Mouse (Mus musculus): ENCODE results near the gene Copz1. TPM values are rescaled to one million over a fixed set of nuclear protein-coding genes. Genes with fewer than 3 reads are reported as not detected.
"Not testable (repeated sequence)": the region's sequence is repeated elsewhere in the genome, so short reads cannot be mapped to it uniquely, and the experiment has no call there.

Copz1 gene
- polyA plus RNA-seq, 1 experiment from 2014 or later = 231 TPM

DNA sequence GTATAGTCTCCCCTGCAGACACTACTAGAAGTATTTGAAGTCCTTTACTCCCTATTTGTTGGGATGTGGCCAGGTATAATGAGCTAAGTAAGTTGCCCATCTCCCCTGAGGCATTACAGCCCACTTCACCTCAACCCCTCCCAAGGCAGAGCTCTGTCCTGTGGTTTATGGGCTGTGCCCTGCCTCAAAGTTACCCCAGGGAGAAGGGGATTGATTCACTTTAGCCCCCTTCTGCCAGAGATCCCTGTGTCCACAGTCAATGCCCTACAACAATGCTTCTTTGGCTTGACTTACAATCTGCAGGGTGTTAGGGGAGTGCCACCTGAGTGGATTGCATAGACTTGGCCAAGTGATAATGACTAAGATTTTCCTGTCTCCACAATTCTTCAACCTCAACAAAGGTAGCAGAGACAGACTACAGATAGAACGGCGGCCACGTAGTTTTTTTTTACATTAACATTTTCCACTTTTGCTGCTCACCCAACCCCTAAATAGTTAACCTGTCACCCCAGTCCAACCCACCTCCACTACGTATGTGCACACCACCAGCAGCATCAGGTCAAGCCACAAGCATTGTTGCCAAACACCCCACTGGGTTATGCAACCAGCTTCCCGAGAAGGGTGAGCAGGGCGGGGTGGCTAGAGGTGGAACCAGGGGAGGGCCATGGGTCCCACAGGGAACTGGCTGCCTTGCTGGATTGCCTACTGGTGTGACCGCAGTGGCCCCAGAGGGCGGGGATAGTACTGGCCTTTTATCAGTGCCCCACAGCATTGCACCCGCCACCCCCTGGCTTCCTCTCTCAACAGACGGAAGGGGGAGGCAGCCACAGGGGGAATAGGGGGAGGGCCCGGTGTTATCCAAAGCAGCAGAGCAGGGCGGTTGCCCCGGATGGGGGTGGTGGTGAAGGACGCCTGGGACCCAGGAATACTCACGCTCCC lies 14.5 kb upstream of the Copz1 start, which contains the start of gene Nfe2:
Gene Nfe2 (minus strand): TSS at position 614 of the 939 bp plus-strand sequence.
- ATAC-seq (ENCODE audit: low FRiP score, low TSS enrichment) = no peak

DNA sequence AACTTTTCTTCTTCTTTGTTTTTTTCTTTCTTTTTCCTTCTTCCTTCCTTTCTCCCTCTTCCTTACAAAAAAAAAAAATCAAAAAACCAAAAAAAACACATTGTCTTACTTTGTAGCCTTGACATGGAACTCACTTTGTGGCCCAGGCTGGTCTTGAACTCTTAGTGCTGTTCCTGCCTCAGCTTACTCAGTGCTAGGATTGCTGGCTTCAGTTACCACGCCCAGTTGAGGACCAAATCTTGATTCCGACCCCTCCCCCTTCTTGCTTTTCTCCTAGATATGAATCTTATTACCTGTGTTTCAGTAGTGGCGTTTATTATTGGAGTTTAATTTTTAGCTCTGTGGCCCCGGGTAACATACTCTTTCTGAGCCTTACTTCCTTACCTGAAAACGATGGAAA lies 13.4 kb upstream of the Copz1 start:
- no peak for DNase-seq
- H3K9ac ChIP-seq (replicated peaks; ENCODE audit: low read length) = no peak overlapping the region
- H3K4me1 ChIP-seq (ENCODE audit: control insufficient read depth, insufficient read depth, low read length) = peaks cover 6% of the 10 kb centered on the region; the same call in 1 of the 2 replicates
- H3K27me3 ChIP-seq (ENCODE audit: control insufficient read depth, insufficient read depth, low read length) = 0 out of 2 replicates have a peak, but pooled peaks cover 4% of the 10 kb centered on the region
- no peak overlapping the region for H3K4me2 ChIP-seq (ENCODE audit: low read length)
- H3K9me3 ChIP-seq (ENCODE audit: control insufficient read depth, low read length) = no peaks in the 10 kb centered on the region
- H3K36me3 ChIP-seq (ENCODE audit: control insufficient read depth, insufficient read depth, low read length) = no peaks in the 10 kb centered on the region
- 87% methylated on average over 5 of the region's 5 CpGs for WGBS
- no peak overlapping the region for H3K27ac ChIP-seq (replicated peaks; ENCODE audit: low read depth, low read length)
- ATAC-seq (ENCODE audit: low FRiP score, low TSS enrichment) = no peak
- H3K4me3 ChIP-seq (replicated peaks; ENCODE audit: low read depth, low read length) = no peak overlapping the region

More for the DNA sequence above, 14.5 kb upstream of the Copz1 start, which contains the start of gene Nfe2:
- WGBS = 17% methylated on average over 15 of the region's 15 CpGs
- Histone ChIP-seq H3K4me2 (ENCODE audit: low read length) (no peak within 1 kb of the TSS), H3K4me3 (replicated peaks; ENCODE audit: low read depth, low read length) (no peak within 1 kb of the TSS), H3K9me3 (ENCODE audit: control insufficient read depth, low read length) (no peaks in the 10 kb centered on the region), H3K27ac (replicated peaks; ENCODE audit: low read depth, low read length) (no peak within 1 kb of the TSS), H3K27me3 (ENCODE audit: control insufficient read depth, insufficient read depth, low read length) (0 out of 2 replicates have a peak, but pooled peaks cover 4% of the 10 kb centered on the region), H3K36me3 (ENCODE audit: control insufficient read depth, insufficient read depth, low read length) (no peaks in the 10 kb centered on the region), H3K9ac (replicated peaks; ENCODE audit: low read length) (no peak within 1 kb of the TSS), H3K4me1 (ENCODE audit: control insufficient read depth, insufficient read depth, low read length) (peaks cover 6% of the 10 kb centered on the region; the same call in 1 of the 2 replicates)
- DNase-seq = no peak

DNA sequence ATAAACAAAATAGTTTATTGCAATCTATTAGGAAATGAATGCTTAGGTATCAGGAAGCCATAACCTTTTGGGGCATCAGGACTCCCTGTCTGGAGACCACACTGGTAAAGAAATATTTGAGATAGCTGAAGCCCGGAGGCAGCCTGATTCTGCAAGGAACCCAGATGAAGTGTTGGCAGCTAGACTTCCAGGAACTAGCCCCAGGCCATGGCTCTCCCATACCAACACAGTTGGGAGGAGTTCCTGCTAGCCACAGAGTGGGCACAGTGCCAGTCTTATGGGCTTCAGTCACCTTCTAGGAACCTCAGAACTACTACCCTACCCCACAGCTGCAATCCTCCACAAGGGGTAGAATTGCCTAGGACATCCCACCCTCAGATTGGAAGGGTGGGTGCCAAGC lies 12.5 kb upstream of the Copz1 start:
- no peak for DNase-seq
- no peak overlapping the region for H3K27ac ChIP-seq (replicated peaks; ENCODE audit: low read depth, low read length)
- H3K4me3 ChIP-seq (replicated peaks; ENCODE audit: low read depth, low read length) = no peak overlapping the region
- H3K36me3 ChIP-seq (ENCODE audit: control insufficient read depth, insufficient read depth, low read length) = no peaks in the 10 kb centered on the region
- H3K4me1 ChIP-seq (ENCODE audit: control insufficient read depth, insufficient read depth, low read length) = peaks cover 3% of the 10 kb centered on the region; the same call in 1 of the 2 replicates
- no peaks in the 10 kb centered on the region for H3K9me3 ChIP-seq (ENCODE audit: control insufficient read depth, low read length)
- H3K9ac ChIP-seq (replicated peaks; ENCODE audit: low read length) = no peak overlapping the region
- H3K4me2 ChIP-seq (ENCODE audit: low read length) = no peak overlapping the region
- no peak for ATAC-seq (ENCODE audit: low FRiP score, low TSS enrichment)
- WGBS = 84% methylated on average over 1 of the region's 1 CpGs
- H3K27me3 ChIP-seq (ENCODE audit: control insufficient read depth, insufficient read depth, low read length) = no peaks in the 10 kb centered on the region

DNA sequence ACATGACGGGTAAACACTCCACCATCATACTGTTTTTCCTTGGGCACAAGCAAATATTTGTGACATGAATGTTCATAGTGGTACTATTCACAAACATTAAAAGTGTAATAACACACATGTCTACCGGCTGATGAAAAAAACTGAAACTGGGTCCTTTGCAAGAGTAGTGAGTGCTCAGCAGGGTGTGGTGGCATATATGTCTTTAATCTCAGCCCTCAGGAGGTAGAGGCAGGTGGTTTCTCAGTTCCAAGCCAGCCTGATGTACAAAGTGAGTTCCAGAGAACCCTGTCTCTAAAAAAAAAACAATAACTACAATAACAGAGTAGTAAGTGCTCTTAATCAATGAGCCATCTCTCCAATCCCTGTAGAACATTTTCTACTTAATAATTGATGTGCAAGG lies 7.7 kb upstream of the Copz1 start:
- Histone ChIP-seq H3K27ac (replicated peaks; ENCODE audit: low read depth, low read length) (no peak overlapping the region), H3K9me3 (ENCODE audit: control insufficient read depth, low read length) (no peaks in the 10 kb centered on the region), H3K9ac (replicated peaks; ENCODE audit: low read length) (no peak overlapping the region), H3K4me1 (ENCODE audit: control insufficient read depth, insufficient read depth, low read length) (no peaks in the 10 kb centered on the region), H3K4me2 (ENCODE audit: low read length) (no peak overlapping the region), H3K4me3 (replicated peaks; ENCODE audit: low read depth, low read length) (no peak overlapping the region), H3K27me3 (ENCODE audit: control insufficient read depth, insufficient read depth, low read length) (no peaks in the 10 kb centered on the region), H3K36me3 (ENCODE audit: control insufficient read depth, insufficient read depth, low read length) (no peaks in the 10 kb centered on the region)
- WGBS = 90% methylated on average over 2 of the region's 2 CpGs
- no peak for DNase-seq
- ATAC-seq (ENCODE audit: low FRiP score, low TSS enrichment) = no peak

DNA sequence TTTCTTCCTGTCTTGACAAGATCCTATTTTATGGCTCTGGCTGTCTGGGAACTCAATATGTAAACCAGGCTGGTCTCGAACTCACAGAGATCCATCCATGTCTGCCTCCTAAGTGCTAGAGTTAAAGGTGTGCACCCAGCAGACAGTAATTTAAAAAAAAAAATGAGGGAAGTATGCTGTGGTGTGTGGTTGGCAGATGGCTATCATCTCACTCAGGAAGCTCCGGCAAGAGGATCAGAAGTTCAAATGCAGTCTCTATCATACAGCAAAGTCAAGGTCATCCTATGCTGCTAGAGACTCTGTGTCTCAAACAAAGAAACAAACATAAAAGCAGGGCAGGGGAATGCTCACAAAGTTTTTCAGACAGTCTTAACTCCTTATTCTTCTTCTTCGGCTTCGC lies 3.6 kb upstream of the Copz1 start:
- H3K4me2 ChIP-seq (ENCODE audit: low read length) = no peak overlapping the region
- DNase-seq (no peak), ATAC-seq (ENCODE audit: low FRiP score, low TSS enrichment) (no peak)
- no peaks in the 10 kb centered on the region for H3K27me3 ChIP-seq (ENCODE audit: control insufficient read depth, insufficient read depth, low read length)
- no peaks in the 10 kb centered on the region for H3K36me3 ChIP-seq (ENCODE audit: control insufficient read depth, insufficient read depth, low read length)
- no peak overlapping the region for H3K9ac ChIP-seq (replicated peaks; ENCODE audit: low read length)
- H3K27ac ChIP-seq (replicated peaks; ENCODE audit: low read depth, low read length) = no peak overlapping the region
- no peak overlapping the region for H3K4me3 ChIP-seq (replicated peaks; ENCODE audit: low read depth, low read length)
- WGBS = 76% methylated on average over 4 of the region's 4 CpGs
- peaks cover 6% of the 10 kb centered on the region for H3K4me1 ChIP-seq (ENCODE audit: control insufficient read depth, insufficient read depth, low read length)
- no peaks in the 10 kb centered on the region for H3K9me3 ChIP-seq (ENCODE audit: control insufficient read depth, low read length)

DNA sequence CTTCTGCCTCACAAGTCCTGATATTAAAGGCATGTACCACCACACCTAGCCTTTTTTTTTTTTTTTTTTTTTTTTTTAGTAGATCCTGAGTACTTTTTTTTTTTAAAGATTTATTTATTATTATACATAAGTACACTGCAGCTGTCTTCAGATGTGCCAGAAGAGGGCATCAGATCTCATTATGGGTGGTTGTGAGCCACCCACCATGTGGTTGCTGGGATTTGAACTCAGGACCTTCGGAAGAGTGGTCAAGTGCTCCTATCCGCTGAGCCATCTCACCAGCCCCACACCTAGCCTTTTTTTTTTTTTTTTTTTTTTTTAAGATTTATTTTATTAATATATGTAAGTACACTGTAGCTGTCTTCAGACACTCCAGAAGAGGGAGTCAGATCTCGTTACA lies 3.4 kb downstream of the Copz1 start:
- 93% methylated on average over 3 of the region's 3 CpGs for WGBS
- not testable (repeated sequence) for DNase-seq; ATAC-seq (ENCODE audit: low FRiP score, low TSS enrichment); H3K36me3 ChIP-seq (ENCODE audit: control insufficient read depth, insufficient read depth, low read length); H3K4me2 ChIP-seq (ENCODE audit: low read length); H3K27me3 ChIP-seq (ENCODE audit: control insufficient read depth, insufficient read depth, low read length); H3K4me3 ChIP-seq (replicated peaks; ENCODE audit: low read depth, low read length); H3K9ac ChIP-seq (replicated peaks; ENCODE audit: low read length); H3K27ac ChIP-seq (replicated peaks; ENCODE audit: low read depth, low read length); H3K9me3 ChIP-seq (ENCODE audit: control insufficient read depth, low read length)
- peaks cover 11% of the 10 kb centered on the region for H3K4me1 ChIP-seq (ENCODE audit: control insufficient read depth, insufficient read depth, low read length)

DNA sequence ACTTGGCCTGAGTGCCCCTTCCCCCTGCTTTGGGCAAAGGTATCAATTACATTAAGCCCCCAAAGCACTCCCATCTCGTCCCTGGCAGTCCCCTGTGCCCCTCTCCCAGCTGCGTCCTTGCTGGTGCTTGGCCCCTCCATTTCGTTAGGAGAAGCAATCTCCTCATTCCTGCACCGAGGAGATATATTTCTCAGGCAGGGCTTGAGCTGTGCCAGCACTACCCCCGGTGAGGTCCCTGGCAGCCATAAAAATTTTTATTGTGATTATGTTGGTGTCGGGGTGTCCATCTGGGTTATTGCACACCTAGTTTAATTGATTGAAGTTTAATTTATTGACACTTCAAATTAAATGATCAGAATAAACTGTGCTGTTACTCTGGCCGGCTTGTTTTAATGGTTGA lies 5.4 kb downstream of the Copz1 start:
- Histone ChIP-seq H3K27ac (replicated peaks; ENCODE audit: low read depth, low read length) (no peak overlapping the region), H3K4me1 (ENCODE audit: control insufficient read depth, insufficient read depth, low read length) (peaks cover 11% of the 10 kb centered on the region), H3K9ac (replicated peaks; ENCODE audit: low read length) (no peak overlapping the region; the same call in 1 of the 2 replicates), H3K9me3 (ENCODE audit: control insufficient read depth, low read length) (no peaks in the 10 kb centered on the region), H3K4me2 (ENCODE audit: low read length) (no peak overlapping the region), H3K27me3 (ENCODE audit: control insufficient read depth, insufficient read depth, low read length) (no peaks in the 10 kb centered on the region), H3K4me3 (replicated peaks; ENCODE audit: low read depth, low read length) (no peak overlapping the region), H3K36me3 (ENCODE audit: control insufficient read depth, insufficient read depth, low read length) (no peaks in the 10 kb centered on the region)
- DNase-seq (no peak), ATAC-seq (ENCODE audit: low FRiP score, low TSS enrichment) (no peak)
- 78% methylated on average over 7 of the region's 7 CpGs for WGBS

DNA sequence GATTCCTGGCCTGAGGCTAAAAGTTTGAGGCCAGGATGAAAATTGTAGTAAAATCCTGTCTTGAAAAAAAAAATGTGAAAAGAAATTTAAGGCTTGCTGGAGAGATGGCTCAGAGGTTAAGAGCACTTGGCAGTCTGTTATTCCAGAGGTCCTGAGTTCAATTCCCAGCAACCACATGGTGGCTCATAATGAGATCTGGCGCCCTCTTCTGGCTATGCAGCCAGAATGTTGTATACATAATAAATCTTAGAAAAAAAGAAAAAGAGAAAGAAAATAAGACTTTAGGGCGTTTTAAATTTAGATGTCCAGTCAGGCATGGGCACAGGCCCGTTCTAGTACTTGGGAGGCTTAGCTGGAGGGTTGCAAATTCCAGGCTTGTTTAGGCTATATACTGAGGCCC lies 7.2 kb downstream of the Copz1 start:
- no peak overlapping the region for H3K27ac ChIP-seq (replicated peaks; ENCODE audit: low read depth, low read length)
- H3K9me3 ChIP-seq (ENCODE audit: control insufficient read depth, low read length) = no peaks in the 10 kb centered on the region
- no peaks in the 10 kb centered on the region for H3K36me3 ChIP-seq (ENCODE audit: control insufficient read depth, insufficient read depth, low read length)
- H3K4me3 ChIP-seq (replicated peaks; ENCODE audit: low read depth, low read length) = no peak overlapping the region
- H3K9ac ChIP-seq (replicated peaks; ENCODE audit: low read length) = no peak overlapping the region
- DNase-seq (peak; percentile 52), ATAC-seq (ENCODE audit: low FRiP score, low TSS enrichment) (no peak)
- no peaks in the 10 kb centered on the region for H3K4me1 ChIP-seq (ENCODE audit: control insufficient read depth, insufficient read depth, low read length)
- no peaks in the 10 kb centered on the region for H3K27me3 ChIP-seq (ENCODE audit: control insufficient read depth, insufficient read depth, low read length)
- H3K4me2 ChIP-seq (ENCODE audit: low read length) = no peak overlapping the region
- WGBS = 66% methylated on average over 3 of the region's 3 CpGs

All from midbrain, embryonic 14.5 days (tissue).